Mouse (Mus musculus) lung, postnatal 36 days (tissue): Measurements from ENCODE around the gene 2310009B15Rik.
A peak's percentile ranks its signal among the peaks of the same experiment; 100 is the strongest.

Experiments used
- DNase-seq: peaks from one replicate; pipeline ENCODE4 v3.0.0; 2022; ENCODE audit warnings: mixed read lengths

2310009B15Rik gene

GRCm38 (mm10) chr1:138856101-138856950 lies at the start of gene 2310009B15Rik:
TSS of gene 2310009B15Rik (minus strand) at chr1:138856852.
- DNase-seq, result peak; percentile 72

- no peak for DNase-seq
Observed at GRCm38 (mm10) chr1:138906256-138906655, 49.6 kb upstream of the 2310009B15Rik start.

DNA sequence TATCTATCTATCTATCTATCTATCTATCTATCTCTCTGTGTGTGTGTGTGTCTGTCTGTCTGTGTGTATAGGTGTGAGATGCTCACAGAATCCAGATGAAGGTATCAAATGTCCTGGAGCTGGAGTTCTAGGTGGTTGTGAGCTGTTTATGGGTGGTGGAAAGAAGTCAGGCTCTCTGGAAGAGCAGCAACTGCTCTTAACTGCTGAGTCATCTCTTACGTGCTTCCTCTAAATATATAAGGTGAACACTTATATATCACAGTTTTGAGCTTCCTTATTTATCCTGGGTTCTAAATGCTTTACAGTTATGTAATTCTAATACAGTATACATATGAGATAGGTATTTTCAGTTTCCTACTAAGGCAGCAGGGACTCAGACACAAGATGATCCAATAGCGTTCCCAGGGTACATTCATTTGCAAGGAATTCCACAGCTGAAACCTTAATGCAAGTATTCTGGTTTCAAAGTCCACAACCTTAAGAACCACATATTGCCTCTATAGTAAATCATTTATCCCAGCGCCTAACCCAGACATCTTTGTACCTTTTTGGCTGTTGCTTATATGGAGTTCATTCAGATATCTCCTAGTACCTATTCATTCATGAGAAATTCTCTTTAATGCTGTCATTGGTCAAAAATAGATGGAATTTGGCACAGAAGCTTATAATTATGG lies 48.6 kb upstream of the 2310009B15Rik start:
- no peak for DNase-seq

DNA sequence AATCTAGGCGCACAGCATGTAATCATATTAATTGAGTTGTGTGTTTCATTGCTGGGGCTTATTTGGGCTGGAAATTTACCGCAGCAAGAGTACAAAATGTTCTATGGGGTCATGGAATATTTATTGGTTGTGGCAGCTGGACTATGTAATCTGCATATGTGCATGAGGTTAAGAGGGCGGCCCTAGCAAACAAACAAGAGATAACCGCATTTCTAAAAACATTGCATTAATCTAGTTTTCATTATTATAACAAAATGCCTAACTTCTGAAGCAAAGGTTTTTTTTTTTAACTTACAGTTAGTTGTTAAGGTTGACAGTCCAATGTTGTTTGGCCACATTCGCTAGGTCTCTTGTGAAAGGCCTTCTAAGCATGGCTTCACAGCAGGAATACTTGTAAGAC lies 47.2 kb upstream of the 2310009B15Rik start:
- no peak for DNase-seq

DNA sequence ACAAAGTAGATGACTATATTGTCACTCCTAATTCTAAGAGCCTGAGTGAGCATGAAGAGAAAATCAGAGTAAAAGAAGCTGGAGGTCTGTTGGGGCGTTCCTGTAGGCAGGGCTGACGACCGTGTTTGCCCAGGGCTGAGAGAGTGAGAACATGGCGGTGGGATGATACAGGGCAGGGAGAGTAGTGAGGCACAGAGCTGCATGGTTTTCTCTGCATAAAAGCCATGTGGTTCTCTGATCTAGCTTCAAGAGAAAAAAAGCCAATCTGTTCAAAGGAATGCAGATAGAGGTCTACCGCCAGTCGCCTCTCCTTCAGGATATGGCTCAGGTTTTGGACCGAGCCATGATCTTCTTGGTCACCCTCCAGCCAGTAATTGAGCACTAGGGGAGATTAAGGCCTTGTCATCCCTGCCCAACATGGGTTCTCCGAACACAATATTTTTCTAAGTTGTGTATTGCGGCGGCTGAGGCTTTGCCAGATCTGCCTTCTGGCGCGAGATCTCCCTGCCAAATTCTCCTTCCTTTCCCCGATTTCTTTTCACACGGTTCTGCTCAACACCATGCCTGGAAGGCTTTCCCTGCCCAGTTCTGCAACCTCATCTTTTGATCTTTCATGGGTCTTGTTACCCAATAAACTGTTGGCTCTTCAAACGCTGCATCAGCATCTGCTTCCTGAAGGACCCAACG lies 44.9 kb upstream of the 2310009B15Rik start:
- no peak for DNase-seq

- no peak for DNase-seq
Observed at GRCm38 (mm10) chr1:138896088-138896487, 39.4 kb upstream of the 2310009B15Rik start.

DNA sequence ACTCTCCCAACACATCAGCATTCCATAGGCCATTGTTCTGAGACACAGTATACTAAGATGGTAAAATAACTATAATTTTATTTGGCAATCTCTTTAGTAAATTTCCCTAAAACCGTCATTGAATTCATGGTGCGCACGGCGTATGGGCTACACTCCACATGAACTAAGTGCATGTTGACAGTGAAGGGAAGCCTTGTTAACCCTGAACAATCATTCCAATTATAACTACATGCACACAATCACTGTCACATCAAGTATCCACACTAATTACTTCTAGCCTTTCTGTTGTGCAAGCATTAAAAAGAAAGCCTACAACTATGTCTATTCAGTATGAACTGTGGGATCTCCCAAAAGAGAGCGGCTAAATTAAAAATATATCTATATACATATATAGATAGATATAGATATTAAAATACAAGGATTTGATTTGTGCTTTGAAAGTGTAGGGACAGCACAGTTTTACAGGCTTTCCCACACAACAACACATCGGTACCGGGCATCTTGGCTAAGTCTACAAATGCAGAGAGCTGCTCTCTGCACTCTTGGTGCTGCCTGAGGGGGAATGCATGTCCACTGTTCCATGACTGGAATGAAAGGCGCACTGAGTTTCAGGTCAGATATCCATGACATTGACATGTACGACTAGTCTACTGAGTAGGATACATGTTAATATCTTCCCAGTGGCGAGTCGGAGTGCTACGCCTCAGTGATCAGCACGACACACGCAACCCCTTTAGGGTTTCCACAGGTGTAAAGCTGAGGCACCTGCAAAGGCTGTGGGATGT lies 21.0 kb upstream of the 2310009B15Rik start:
- no peak for DNase-seq

- no peak for DNase-seq
Observed at GRCm38 (mm10) chr1:138876371-138877045, 19.9 kb upstream of the 2310009B15Rik start.

GRCm38 (mm10) chr1:138850823-138851222 lies 5.8 kb downstream of the 2310009B15Rik start:
- no peak for DNase-seq

DNA sequence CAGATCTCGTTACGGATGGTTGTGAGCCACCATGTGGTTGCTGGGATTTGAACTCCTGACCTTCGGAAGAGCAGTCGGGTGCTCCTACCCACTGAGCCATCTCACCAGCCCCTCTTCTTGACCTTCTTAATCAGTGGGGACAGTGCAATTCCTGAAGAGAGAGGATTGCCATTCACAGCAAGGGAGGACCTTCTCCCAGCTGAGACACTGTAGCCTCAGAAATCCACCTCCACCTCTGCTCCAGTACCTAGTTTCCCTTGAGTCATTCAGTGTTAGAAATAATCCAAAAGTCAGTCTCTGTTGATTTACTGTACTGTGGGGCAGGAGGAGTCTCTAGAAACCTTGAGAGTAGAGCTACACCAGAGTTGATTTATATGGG lies 6.5 kb downstream of the 2310009B15Rik start:
- no peak for DNase-seq

GRCm38 (mm10) chr1:138849531-138850160 lies 7.0 kb downstream of the 2310009B15Rik start:
- no peak for DNase-seq

GRCm38 (mm10) chr1:138848511-138849109 lies 8.0 kb downstream of the 2310009B15Rik start, which contains the start of gene Lhx9:
TSS of gene Lhx9 (minus strand) at chr1:138848577.
- DNase-seq, result no peak

DNA sequence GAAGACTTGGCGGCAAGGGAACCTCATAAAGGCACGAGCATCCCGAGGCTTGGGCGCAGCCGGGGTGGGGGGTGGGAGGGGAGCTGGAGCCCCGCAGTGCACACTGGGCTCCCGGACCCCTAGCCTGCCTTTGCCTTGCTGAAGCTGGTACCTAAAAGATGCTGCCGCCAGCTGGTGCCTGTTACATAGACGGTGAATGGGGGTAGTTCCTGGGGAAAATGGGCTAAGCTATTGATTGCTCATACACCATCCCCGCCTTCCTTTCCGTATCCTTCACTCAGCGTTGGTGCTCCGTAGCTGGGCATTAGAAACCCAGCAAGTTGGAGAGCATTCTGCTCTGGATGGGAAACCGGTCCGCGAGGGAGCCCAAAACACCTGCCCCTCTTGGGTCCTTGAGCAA lies 8.6 kb downstream of the 2310009B15Rik start:
- no peak for DNase-seq

- no peak for DNase-seq
Observed at GRCm38 (mm10) chr1:138847146-138847545, 9.5 kb downstream of the 2310009B15Rik start.

GRCm38 (mm10) chr1:138846581-138846980 lies 10.1 kb downstream of the 2310009B15Rik start:
- DNase-seq, result no peak

DNA sequence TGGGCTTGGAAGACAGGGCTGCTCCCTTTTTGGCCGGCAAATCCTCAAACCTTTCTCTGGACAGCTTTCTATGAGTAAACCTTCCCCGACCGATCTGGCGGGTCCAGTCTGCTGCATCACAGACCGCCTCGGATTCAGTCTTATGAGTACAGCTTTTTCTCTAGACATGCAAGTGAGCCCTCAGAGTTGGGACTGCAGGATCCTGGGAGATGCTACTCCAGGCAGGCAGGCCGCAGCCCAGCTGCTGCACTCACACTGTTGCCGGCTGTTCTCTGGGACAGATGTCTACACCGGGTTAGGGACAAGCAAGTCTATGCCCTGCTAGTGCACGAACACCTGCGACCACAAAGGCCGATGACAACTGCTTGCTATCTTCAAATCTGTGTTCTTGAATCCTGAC lies 10.5 kb downstream of the 2310009B15Rik start:
- no peak for DNase-seq

DNA sequence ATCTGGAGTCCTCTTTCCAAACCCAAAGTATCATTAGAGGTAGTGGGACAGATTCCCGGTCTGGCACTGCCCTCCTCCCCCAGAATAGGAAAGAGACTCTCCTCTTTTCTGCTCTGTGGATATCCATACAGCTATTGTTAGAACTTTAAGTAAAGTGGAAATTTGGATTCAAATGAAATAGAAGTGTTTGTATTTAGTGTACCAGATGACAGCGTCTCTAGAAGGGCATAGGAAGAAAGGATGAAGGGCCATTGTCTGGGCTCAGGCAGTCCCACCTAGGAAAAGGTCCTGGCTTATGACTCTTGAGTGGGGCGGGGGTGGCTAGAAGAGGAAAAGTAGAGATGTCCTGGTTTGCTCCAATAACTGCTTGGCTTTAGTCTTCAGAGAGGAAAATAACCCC lies 11.2 kb downstream of the 2310009B15Rik start:
- DNase-seq, result no peak

DNA sequence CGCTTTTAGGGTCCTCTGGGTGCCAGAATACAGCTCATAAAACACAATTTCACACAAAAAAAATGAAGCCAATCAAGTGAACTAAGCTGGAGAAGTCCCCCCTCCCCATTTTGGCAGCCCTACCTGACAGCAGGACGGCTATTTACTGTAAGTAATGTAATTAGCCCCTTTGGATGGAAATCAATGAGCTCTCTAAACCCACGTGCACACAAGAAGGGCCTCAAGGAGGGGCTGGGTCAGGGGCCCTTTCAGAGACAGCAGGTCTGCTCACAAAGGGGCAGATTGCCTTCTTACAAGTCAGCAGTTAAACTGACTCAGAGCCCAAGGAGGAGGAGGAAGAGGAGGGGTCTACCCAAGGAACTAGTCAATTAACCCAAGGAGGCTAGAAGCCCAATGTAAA lies 12.5 kb downstream of the 2310009B15Rik start:
- DNase-seq, result no peak

- no peak for DNase-seq
Observed at GRCm38 (mm10) chr1:138843361-138844091, 13.1 kb downstream of the 2310009B15Rik start.

DNA sequence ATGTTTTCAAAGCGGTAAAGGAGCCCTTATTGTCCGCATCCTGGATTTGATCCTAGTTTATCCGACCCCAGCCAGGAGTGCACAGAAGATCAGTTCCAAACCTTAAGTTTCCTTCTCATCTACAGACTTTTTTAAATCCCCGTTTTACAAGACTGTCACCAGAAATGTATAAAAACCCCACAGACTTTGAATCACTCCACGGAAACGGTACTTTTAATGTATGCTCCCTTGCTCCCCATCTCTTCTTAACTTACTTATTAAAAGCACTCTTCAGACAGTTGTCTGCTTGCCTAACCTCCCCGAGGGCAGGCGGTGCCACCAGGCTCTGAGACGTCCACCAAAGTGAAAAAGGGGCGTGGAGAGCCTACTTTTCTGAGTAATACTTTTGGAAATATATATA lies 13.9 kb downstream of the 2310009B15Rik start:
- DNase-seq, result no peak
